Mouse (Mus musculus): ENCODE results near the gene Ms4a4a.

Gene Ms4a4a

GRCm38 (mm10) chr19:11435058-11435834, 59.9 kb downstream of the Ms4a4a start:
- no peak for DNase-seq (ENCODE audit: low spot score)
